Mouse (Mus musculus) frontal cortex, postnatal 10 days (tissue): ENCODE measurements around the gene Nectin1.
A peak's percentile ranks its signal among the peaks of the same experiment; 100 is the strongest.

ENCODE experiments used
- DNase-seq, 2 experiments: peaks; one replicate each; pipeline ENCODE4 v3.0.0; 2022; ENCODE audit warnings: low spot score in 2 of 2, mixed read lengths in 1 of 2

The Nectin1 gene

DNA sequence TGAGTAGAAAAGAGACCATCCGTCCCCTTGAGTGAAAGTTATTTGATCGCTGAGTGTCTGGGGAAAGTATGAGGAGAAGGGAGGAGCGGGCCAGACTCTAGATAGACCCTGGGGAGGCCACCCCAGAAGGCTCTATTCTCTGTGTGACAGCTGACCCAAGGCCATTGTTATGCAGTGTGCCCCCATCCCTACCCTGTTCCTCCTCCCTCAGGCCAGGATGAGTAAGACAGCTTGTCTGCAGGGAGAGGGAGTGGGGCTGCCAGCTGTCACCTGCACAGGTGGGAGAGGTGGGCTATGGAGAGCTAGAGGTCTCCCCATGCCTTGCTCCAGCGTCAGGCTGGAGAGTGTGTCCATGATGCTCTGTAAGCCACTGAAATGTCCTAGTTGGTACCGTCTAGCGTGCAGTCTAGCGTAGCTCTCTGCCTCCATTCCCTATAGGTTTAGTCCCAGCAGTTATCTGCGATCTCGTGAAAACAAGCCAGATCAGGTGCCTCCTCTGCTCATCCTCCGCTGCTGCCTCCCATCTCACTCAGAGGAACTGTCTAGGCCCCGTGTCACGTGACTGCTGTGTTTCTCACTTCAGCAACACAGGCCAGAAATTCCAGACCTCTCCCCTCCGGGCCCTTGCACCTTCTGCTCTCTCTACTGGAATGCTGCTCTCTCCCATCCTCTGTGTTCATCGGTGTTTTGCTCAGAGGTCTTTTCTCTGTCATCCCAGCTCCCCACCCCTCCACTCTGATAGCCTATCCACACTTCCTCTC lies 21.8 kb downstream of the Nectin1 start:
- no peak for DNase-seq

DNA sequence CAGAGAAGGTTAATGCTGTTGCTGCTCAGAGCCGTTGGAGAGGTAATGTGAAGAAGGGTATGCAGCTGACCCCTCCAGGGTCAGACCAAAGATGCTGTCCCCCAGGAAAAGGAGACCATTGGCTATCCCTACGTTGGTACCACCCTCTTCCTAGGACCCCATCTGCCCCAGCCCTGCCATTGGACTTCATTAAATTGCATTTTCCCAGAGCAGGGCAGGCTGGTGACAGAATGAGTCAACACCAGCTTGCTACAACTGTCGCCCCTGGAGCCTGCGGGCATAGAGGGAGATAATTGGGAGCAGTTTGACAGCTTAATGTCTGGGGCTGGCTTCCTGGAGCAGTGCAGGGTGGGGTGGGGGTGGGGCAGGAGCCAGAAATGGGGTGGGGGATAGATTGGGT lies 25.0 kb downstream of the Nectin1 start:
- no peak for DNase-seq

- DNase-seq: no peak
These were observed 25.4 kb downstream of the Nectin1 start for GRCm38 (mm10) chr9:43769228-43769627.

- no peak for DNase-seq
These were observed 26.2 kb downstream of the Nectin1 start for GRCm38 (mm10) chr9:43769940-43770339.

GRCm38 (mm10) chr9:43771041-43771440 lies 27.3 kb downstream of the Nectin1 start:
- DNase-seq: no peak

GRCm38 (mm10) chr9:43772460-43772859 lies 28.7 kb downstream of the Nectin1 start:
- no peak for DNase-seq

DNA sequence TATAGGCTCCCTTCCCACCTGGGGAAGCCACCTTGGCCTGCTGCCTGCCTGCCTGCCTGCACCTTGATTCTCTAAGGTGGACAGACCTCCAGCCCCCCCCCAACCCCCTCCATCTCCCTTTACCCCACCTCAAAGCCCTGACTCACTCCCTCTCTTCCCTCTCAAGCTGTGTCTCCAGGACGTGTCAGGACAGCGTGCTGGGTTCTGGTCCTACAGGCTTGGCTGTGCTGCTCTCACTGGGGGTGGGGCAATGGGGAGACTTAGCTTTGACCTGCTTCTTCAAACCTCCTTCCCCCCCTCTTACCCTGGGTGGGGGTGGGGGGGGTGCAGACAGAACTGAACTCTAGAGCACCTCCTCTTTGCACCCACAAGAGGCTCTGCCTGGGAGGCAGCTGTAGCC lies 29.7 kb downstream of the Nectin1 start:
- DNase-seq: no peak

GRCm38 (mm10) chr9:43774427-43774826 lies 30.6 kb downstream of the Nectin1 start:
- no peak for DNase-seq

DNA sequence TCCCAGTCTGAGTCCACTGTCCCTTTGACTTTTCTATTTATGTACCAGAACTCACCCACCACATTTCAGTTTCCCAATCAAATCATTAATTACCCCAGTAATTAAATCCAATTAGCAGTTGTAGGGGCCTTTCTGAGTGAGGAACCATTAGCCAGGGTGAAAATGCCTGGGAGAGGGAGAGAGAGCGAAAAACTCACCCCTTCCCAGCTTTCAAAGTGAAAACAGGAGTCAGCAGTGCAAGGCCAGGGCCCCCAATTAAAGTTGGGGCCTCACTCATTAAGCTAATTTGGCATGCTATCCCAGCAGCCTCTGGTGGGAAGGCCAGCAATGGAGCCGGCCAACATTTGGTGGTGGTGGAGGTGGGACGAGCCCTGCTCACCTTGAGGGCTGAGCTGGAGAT lies 32.4 kb downstream of the Nectin1 start:
- DNase-seq: no peak

DNA sequence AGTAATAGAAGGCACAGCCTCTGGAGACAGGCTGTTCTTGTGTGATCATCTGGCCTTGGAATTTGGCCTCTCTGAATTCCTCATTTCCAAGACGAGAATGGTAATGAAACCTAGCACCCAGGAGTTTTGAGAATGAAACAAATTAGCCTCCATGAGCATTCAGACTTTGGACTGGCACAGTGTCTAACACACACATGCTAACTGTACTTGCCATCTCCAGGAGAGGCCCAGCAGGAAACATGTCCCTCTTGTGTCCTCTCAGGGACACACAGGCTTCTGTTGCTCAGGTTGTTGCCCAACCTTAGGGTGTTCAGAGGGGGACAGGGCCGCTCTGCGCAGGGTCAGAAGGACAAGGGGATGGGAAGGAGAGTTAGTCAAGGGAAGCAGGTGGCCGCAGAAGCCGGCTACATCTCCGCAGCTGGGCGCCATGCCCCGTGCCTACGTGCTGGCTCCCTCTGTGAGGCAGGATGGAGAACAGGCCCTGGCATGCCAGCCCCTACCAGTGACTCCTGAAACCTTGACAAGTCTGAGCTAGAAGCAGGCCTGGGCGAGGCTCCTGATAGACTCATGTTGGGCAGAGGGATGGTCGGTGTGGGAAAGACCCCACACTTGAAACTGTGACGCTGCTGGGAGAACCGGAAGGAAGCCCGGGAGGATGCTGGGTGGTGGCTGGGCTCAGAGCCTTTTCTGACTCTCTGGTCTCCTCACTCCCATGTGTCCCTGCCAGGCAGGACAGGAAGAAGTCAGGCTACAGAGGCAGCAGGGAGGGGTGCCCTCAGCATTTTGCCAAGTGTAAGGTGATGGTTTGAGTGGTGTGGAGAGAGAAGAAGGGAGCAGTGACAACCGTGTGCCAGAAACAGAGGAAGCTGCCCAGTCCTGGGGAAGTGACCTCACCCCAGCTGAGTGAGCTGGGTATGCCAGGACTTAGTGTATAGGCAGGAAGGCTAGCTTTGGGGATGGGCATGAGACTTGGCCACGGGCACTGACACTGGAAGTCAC lies 33.9 kb downstream of the Nectin1 start:
- DNase-seq: no peak

- no peak for DNase-seq
These were observed 37.1 kb downstream of the Nectin1 start for GRCm38 (mm10) chr9:43780883-43781282.

DNA sequence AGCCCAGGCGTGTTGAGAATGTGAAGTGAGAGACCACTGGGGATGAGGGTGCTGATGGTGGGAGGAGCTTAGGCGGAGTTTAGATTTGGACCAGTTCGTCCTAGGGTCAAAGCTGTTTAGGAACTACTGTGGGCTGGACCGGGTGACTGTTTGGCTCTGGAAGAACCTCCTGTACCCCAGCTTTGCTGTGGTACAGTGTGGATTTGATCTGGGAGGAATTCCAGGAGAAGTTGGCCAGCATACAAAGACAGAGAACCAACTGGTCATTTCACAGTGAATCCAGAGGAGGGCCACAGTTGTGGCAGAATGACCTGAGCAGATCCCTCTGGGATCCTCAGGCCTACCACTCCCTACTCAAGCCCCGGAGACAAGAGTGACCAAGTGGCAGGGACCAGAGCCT lies 38.6 kb downstream of the Nectin1 start:
- DNase-seq: no peak

DNA sequence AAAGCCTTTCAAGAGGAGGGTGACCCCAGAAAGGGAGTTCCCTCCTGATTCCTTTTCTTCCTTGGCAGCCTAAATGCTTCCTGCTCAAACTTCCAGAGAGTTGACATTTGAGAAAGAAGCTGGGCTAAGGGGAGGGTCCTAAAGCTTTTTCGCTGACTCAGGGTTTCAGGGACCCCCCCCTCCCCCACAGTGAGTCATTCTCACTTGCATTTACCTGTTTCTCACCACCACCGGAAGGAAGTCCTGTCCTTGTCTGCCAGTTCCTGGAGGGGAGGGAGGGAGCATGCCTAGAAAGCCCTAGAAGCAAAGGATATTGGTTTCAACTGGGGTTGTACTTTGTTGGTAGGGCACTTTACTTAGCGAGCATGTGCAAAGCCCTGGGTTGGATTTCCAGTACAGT lies 40.2 kb downstream of the Nectin1 start:
- no peak for DNase-seq

- no peak for DNase-seq
These were observed 41.1 kb downstream of the Nectin1 start for GRCm38 (mm10) chr9:43784841-43785240.

- DNase-seq: no peak
These were observed 43.8 kb downstream of the Nectin1 start for GRCm38 (mm10) chr9:43787591-43787990.

GRCm38 (mm10) chr9:43792681-43793080 lies 48.9 kb downstream of the Nectin1 start:
- DNase-seq: no peak

DNA sequence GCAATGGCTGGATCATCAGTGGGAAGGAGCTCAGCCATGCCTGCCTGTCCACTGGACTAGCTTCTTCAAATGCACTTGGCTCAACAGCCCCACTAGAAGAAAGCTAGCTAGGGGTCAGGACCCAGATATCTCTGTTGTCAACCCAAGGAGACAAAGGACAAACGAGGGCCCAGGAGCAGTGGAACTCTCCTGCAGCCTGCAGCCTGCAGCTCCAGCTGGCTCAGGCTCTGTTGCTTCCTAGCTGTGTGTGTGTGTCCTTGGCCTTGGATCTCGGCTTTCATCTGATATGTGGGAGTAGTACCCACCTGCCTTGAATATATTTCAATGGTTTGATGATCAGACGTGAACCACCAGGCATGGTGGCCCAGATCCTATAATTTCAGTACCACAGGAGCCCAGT lies 49.6 kb downstream of the Nectin1 start:
- DNase-seq: no peak

DNA sequence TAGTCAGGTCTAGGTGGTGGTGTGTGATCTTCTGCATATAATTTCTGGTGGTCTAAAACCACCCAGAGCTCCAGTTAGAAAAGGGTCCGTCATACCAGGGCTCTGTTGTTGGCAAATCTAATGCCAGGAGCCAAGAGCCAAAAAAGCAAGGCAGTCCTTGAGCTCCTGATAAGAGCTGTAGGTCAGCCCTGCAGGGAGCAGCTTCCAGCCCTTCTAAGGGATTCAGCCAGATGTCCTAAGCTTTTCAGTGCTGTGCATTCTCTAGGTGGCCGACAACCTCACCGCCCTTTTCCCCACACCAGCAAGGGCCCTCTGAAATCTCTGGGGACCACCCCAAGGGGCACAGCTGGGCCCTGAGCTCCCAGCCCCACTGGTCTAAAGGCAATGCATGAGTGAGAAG lies 52.2 kb downstream of the Nectin1 start:
- no peak for DNase-seq

GRCm38 (mm10) chr9:43796841-43797740 lies 53.3 kb downstream of the Nectin1 start:
- no peak for DNase-seq

DNA sequence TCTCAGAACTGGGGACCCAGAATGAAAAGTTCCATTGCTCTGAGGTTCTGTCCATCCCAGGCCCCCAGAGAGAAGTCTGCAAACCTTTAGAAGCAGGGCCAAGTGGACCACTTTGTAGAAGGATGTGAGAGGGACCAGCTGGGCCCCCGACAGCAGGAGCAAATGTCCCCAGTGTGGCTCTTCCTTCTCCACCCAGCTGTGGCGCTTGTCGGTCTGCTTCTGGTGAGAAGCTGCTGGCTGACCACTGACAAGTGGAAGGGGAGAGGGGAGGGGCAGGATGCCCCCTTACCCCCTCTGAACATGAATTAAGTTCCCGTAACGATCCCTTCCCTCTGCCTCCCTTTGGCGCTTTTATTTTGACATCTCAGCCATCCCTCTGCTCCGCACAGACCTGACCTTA lies 54.0 kb downstream of the Nectin1 start:
- DNase-seq: no peak

GRCm38 (mm10) chr9:43800525-43800924 lies 56.7 kb downstream of the Nectin1 start:
- DNase-seq: no peak

DNA sequence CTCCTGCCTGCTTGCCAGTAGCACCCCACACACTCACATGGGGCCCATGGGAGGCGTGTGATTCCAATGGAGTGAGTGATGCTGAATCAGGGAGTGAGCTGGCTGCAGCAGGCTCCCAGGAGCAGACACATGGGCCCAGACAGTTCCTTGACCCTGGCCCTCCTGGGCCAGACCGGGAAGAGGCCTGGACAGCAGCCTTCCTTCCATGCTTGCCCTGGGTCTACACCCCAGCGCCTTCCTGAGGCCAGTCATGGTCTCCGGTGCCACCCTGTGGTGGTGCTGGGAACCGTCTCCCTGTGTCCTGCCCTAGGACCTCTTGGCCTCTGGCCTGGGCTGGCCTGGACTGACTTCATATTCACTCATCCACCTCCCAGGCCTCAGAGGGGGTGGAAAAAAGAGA lies 58.1 kb downstream of the Nectin1 start:
- DNase-seq: peak in 1 of 2 experiments; percentile 36
